Mouse (Mus musculus): ENCODE results near the gene Gm20826. TPM values are rescaled to one million over a fixed set of nuclear protein-coding genes. Genes with fewer than 3 reads are reported as not detected.

Gene Gm20826
- not detected for polyA plus RNA-seq (2014; fragmentation: Illumina TruSeq; extraction: RNeasy Lipid Tissue Mini Kit (QIAGEN cat#74804); ENCODE audit: low read depth, low replicate concordance)

GRCm38 (mm10) chrY:7638389-7638788, at the start of gene Gm20826:
Gm20826 (minus strand) TSS chrY:7638489.

Other genes starting within 250 kb of the Gm20826 start
- gene Gm21788, start 233.5 kb downstream of the Gm20826 start, polyA plus RNA-seq (2014; fragmentation: Illumina TruSeq; extraction: RNeasy Lipid Tissue Mini Kit (QIAGEN cat#74804); ENCODE audit: low read depth, low replicate concordance): not detected
- not detected for gene Gm28576, start 84.5 kb upstream of the Gm20826 start, polyA plus RNA-seq (2014; fragmentation: Illumina TruSeq; extraction: RNeasy Lipid Tissue Mini Kit (QIAGEN cat#74804); ENCODE audit: low read depth, low replicate concordance)